12 mouse cellular contexts compared by ENCODE assay signal in the genomic region with DNA sequence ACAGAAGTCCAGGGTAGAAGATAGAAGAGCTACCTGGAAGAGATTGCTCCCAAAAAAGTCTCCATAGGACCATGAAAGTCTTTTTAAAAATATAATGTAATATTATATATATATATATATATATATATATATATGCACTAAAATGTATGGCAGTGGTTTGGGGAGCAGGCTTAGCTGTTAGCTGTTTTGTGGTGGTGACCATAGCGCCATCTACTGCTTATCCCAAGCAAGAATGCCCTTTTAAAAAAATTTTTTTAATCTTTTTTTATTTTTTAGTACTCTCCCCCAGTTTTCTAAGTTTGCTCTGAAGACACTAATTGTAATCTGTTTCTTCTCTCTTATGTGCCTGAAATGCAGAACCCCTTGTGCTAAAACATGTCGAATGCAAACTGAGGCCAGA.
DNase-seq lines count a peak whose midpoint lies in the region; ATAC-seq and TF ChIP-seq lines count a peak whose summit lies in the region.
"Had no signal": no experiment of that assay in that cellular context is flagged by ENCODE, and none has a peak within 500 bp of the region (broad histone marks: within the 10 kb centered on the region; RNA-seq: fewer than 3 reads in every experiment).

No protein-coding gene starts in this region.

- no peak overlapping the region for H3K4me2 ChIP-seq in heart, postnatal 0 days (ENCODE audit: low read depth, low read length)
- no peak overlapping the region for H3K4me2 ChIP-seq in heart, embryonic 12.5 days
- H3K4me2 ChIP-seq in liver, postnatal 0 days (ENCODE audit: low read depth, low read length), result no peak overlapping the region
- H3K4me2 ChIP-seq in liver, embryonic 11.5 days, result no peak overlapping the region
- H3K4me2 ChIP-seq: neural tube, embryonic 13.5 days had no signal

- H3K4me1 ChIP-seq in heart, postnatal 0 days (ENCODE audit: control insufficient read depth, insufficient read depth), result no peaks in the 10 kb centered on the region
- H3K4me1 ChIP-seq in heart, embryonic 12.5 days (replicated peaks), result no peaks in the 10 kb centered on the region
- no peaks in the 10 kb centered on the region for H3K4me1 ChIP-seq in liver, postnatal 0 days (ENCODE audit: insufficient read depth)
- no peaks in the 10 kb centered on the region for H3K4me1 ChIP-seq in liver, embryonic 11.5 days (replicated peaks; ENCODE audit: control insufficient read depth, insufficient read depth, low read length)

- peak; percentile 22 for DNase-seq in heart, postnatal 0 days (ENCODE audit: low spot score)
- DNase-seq in liver, postnatal 0 days, result no peak
- DNase-seq in liver, embryonic 11.5 days (ENCODE audit: low spot score), result no peak
- peak; percentile 49 for DNase-seq in NIH3T3 (ENCODE audit: low read depth)
- DNase-seq in adrenal gland, adult (ENCODE audit: inconsistent age in 2 of 2, low spot score in 1 of 2), result no peak
- DNase-seq in thymus, postnatal 25 days, result no peak
- DNase-seq: adrenal gland, adult 2 months; cerebellum, adult 9-11 months; right cerebral cortex, postnatal 4 days had no signal

- ATAC-seq in heart, postnatal 0 days (ENCODE audit: insufficient read depth, low read depth), result no peak
- ATAC-seq in heart, embryonic 12.5 days (ENCODE audit: insufficient number of reproducible peaks, low FRiP score), result no peak
- ATAC-seq in liver, postnatal 0 days, result no peak
- no peak for ATAC-seq in liver, embryonic 11.5 days (replicated peaks; ENCODE audit: low FRiP score)
- ATAC-seq in megakaryocyte progenitor cell, adult 5-6 weeks (replicated peaks; ENCODE audit: poor library complexity), result peak; percentile 75

- WGBS in heart, postnatal 0 days, result 24% methylated on average over 2 of the region's 2 CpGs
- 23% methylated on average over 2 of the region's 2 CpGs for WGBS in heart, embryonic 12.5 days
- 28% methylated on average over 2 of the region's 2 CpGs for WGBS in liver, postnatal 0 days (ENCODE audit: insufficient replicate concordance)
- 23% methylated on average over 2 of the region's 2 CpGs for WGBS in liver, embryonic 11.5 days

- H3K36me3 ChIP-seq in heart, postnatal 0 days (replicated peaks; ENCODE audit: control insufficient read depth, insufficient read depth, low read length), result no peaks in the 10 kb centered on the region
- H3K36me3 ChIP-seq in heart, embryonic 12.5 days, result no peaks in the 10 kb centered on the region
- H3K36me3 ChIP-seq in liver, postnatal 0 days (replicated peaks; ENCODE audit: insufficient read depth, low read length), result no peaks in the 10 kb centered on the region
- H3K36me3 ChIP-seq in liver, embryonic 11.5 days (ENCODE audit: control insufficient read depth, insufficient read depth, low read length), result no peaks in the 10 kb centered on the region
- H3K36me3 ChIP-seq: neural tube, embryonic 13.5 days had no signal

- peak; percentile 27; the same call in 1 of the 2 replicates for TF ChIP-seq CTCF in heart, postnatal 0 days (IDR thresholded peaks at IDR 0.05; ENCODE audit: low read depth)
- peak; percentile 35 for TF ChIP-seq CTCF in liver, postnatal 0 days (IDR thresholded peaks at IDR 0.05; ENCODE audit: low read depth)

- TF ChIP-seq EP300 in heart, postnatal 0 days (IDR thresholded peaks at IDR 0.05; ENCODE audit: low read depth), result no peak
- no peak for TF ChIP-seq EP300 in liver, postnatal 0 days (IDR thresholded peaks at IDR 0.05; ENCODE audit: low read depth)

- no peak overlapping the region for H3K27ac ChIP-seq in heart, postnatal 0 days (ENCODE audit: low read depth)
- no peak overlapping the region for H3K27ac ChIP-seq in heart, embryonic 12.5 days (ENCODE audit: poor library complexity, severe bottlenecking)
- no peak overlapping the region for H3K27ac ChIP-seq in liver, postnatal 0 days (ENCODE audit: low read depth)
- no peak overlapping the region for H3K27ac ChIP-seq in liver, embryonic 11.5 days (ENCODE audit: low read depth, low read length)
- H3K27ac ChIP-seq: neural tube, embryonic 13.5 days had no signal

- no peak overlapping the region for H3K4me3 ChIP-seq in heart, postnatal 0 days (ENCODE audit: low read depth, low read length)
- H3K4me3 ChIP-seq in heart, embryonic 12.5 days, result no peak overlapping the region
- no peak overlapping the region for H3K4me3 ChIP-seq in liver, postnatal 0 days (ENCODE audit: low read depth, low read length)
- no peak overlapping the region for H3K4me3 ChIP-seq in liver, embryonic 11.5 days (ENCODE audit: low read depth, low read length)
- H3K4me3 ChIP-seq: neural tube, embryonic 13.5 days had no signal

- no peaks in the 10 kb centered on the region for H3K9me3 ChIP-seq in heart, postnatal 0 days (replicated peaks; ENCODE audit: control insufficient read depth, low read length)
- H3K9me3 ChIP-seq in heart, embryonic 12.5 days (replicated peaks), result no peaks in the 10 kb centered on the region
- H3K9me3 ChIP-seq in liver, postnatal 0 days (ENCODE audit: low read length), result no peaks in the 10 kb centered on the region
- no peaks in the 10 kb centered on the region for H3K9me3 ChIP-seq in liver, embryonic 11.5 days (ENCODE audit: control insufficient read depth, low read length)
- H3K9me3 ChIP-seq: neural tube, embryonic 13.5 days had no signal

- H3K27me3 ChIP-seq in heart, postnatal 0 days (ENCODE audit: control insufficient read depth, insufficient read depth, low read length), result no peaks in the 10 kb centered on the region
- no peaks in the 10 kb centered on the region for H3K27me3 ChIP-seq in heart, embryonic 12.5 days (replicated peaks)
- no peaks in the 10 kb centered on the region for H3K27me3 ChIP-seq in liver, postnatal 0 days (ENCODE audit: insufficient read depth, low read length)
- H3K27me3 ChIP-seq in liver, embryonic 11.5 days (replicated peaks; ENCODE audit: control insufficient read depth, insufficient read depth, low read length), result no peaks in the 10 kb centered on the region

- no peak overlapping the region for H3K9ac ChIP-seq in heart, postnatal 0 days (replicated peaks; ENCODE audit: low read depth, low read length)
- no peak overlapping the region for H3K9ac ChIP-seq in heart, embryonic 12.5 days
- no peak overlapping the region for H3K9ac ChIP-seq in liver, postnatal 0 days (replicated peaks)
- no peak overlapping the region for H3K9ac ChIP-seq in liver, embryonic 11.5 days (ENCODE audit: low read depth, low read length)
- H3K9ac ChIP-seq: neural tube, embryonic 13.5 days had no signal

Comparison
In these comparisons a context has a peak if more than half of its experiments do, and no peak if none do; other contexts are left out.
1. DNase-seq: peak in heart, postnatal 0 days (single experiment) and NIH3T3 (single experiment); none in liver, postnatal 0 days (single experiment), liver, embryonic 11.5 days (single experiment), adrenal gland, adult (0 of 2) and thymus, postnatal 25 days (single experiment).